Mouse (Mus musculus) kidney, adult 2 months (tissue): ENCODE measurements around the gene Efr3b. TPM values are rescaled to one million over a fixed set of nuclear protein-coding genes. Genes with fewer than 3 reads are reported as not detected.

Experiments used
- DNase-seq: peaks from one replicate; pipeline ENCODE4 v3.0.0; 2021
- H3K27ac ChIP-seq: fragments of 200-500 bp; 2 replicates; pipeline ENCODE4 v1.5.1; 2012; ENCODE audit warnings: low read depth, low read length, control low read depth, inconsistent platforms; ENCODE audit not compliant: insufficient read depth
- H3K27me3 ChIP-seq: fragments of 200-500 bp; replicated peaks from 2 replicates; pipeline ENCODE4 v1.6.1; 2012; ENCODE audit warnings: mild to moderate bottlenecking, moderate library complexity, low read length, inconsistent platforms; ENCODE audit not compliant: control insufficient read depth, insufficient read depth
- H3K36me3 ChIP-seq: fragments of 200-500 bp; 2 replicates; pipeline ENCODE4 v1.6.1; 2012; ENCODE audit warnings: mild to moderate bottlenecking, moderate library complexity, low read length, inconsistent platforms; ENCODE audit not compliant: control insufficient read depth, insufficient read depth
- H3K4me1 ChIP-seq: fragments of 200-500 bp; 2 replicates; pipeline ENCODE4 v1.6.1; 2011; ENCODE audit warnings: low read length; ENCODE audit not compliant: control insufficient read depth, insufficient read depth
- H3K4me3 ChIP-seq: fragments of 200-500 bp; 2 replicates; pipeline ENCODE4 v1.5.1; 2011; ENCODE audit warnings: mild to moderate bottlenecking, low read depth, low read length, control low read depth; ENCODE audit not compliant: insufficient read depth
- CTCF ChIP-seq: fragments of 200-500 bp; conservative IDR thresholded peaks from 2 replicates; pipeline ENCODE4 v1.5.1; 2011; ENCODE audit warnings: low read depth, mild to moderate bottlenecking, control low read depth, low read length, moderate library complexity, mixed read lengths; ENCODE audit not compliant: insufficient read depth, insufficient read length
- POLR2A ChIP-seq: fragments of 200-500 bp; IDR thresholded peaks from one replicate; pipeline ENCODE4 v1.6.1; 2011; ENCODE audit warnings: low read depth, low read length, control low read depth
- WGBS: fragments of 180-500 bp; shearing (Covaris S2); methylation state at CpG from one replicate; pipeline ENCODE4 v1.1.7; 2018; 5-methylcytosine and 5-hydroxymethylcytosine counted together
- polyA plus RNA-seq: library from polyadenylated mRNA; depleted of rRNA; stranded (reverse); fragments of >200 nt; gene quantifications from 2 replicates; pipeline ENCODE4 v1.2.3, GENCODE M21; 2012

Gene Efr3b
- polyA plus RNA-seq, 1 experiment: 2.1 TPM

DNA sequence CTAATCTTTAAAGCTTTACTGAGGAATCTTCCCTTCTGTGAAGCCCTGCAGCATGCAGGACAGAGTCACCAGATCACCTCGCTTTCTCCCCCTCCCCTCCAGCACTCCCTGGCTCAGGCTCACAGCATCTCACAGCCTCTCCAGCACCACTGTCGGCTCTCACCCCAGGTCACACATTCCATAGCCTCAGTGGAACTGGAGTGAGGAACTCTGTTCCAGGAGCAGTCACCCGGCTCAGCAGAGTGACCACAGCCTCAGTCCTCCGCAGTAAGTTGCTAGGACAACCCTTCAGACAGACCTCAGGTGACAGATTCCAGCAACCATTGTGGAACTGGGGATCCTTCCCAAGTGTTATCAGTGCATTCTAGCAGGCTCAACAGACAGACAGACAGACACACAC, 16.1 kb upstream of the Efr3b start:
- H3K27me3 ChIP-seq: no peaks in the 10 kb centered on the region
- no peaks in the 10 kb centered on the region for H3K4me1 ChIP-seq
- H3K27ac ChIP-seq: no peak overlapping the region
- 40% methylated on average over 4 of the region's 4 CpGs for WGBS
- no peak overlapping the region for H3K4me3 ChIP-seq
- no peaks in the 10 kb centered on the region for H3K36me3 ChIP-seq
- DNase-seq: no peak
- TF ChIP-seq CTCF: no peak
- no peak for TF ChIP-seq POLR2A

- Histone ChIP-seq H3K27ac (no peak overlapping the region), H3K4me1 (no peaks in the 10 kb centered on the region), H3K4me3 (no peak overlapping the region), H3K36me3 (no peaks in the 10 kb centered on the region), H3K27me3 (no peaks in the 10 kb centered on the region)
- DNase-seq: no peak
- 83% methylated on average over 3 of the region's 3 CpGs for WGBS
- no peak for TF ChIP-seq POLR2A
- TF ChIP-seq CTCF: no peak
Measured at GRCm38 (mm10) chr12:4053643-4054042, 14.9 kb upstream of the Efr3b start.

GRCm38 (mm10) chr12:4050861-4051425, 12.2 kb upstream of the Efr3b start:
- H3K4me3 ChIP-seq: no peak overlapping the region
- H3K27ac ChIP-seq: no peak overlapping the region
- H3K36me3 ChIP-seq: no peaks in the 10 kb centered on the region
- WGBS: 79% methylated on average over 9 of the region's 9 CpGs
- H3K27me3 ChIP-seq: no peaks in the 10 kb centered on the region
- TF ChIP-seq POLR2A (no peak), CTCF (no peak)
- no peak for DNase-seq
- no peaks in the 10 kb centered on the region for H3K4me1 ChIP-seq

DNA sequence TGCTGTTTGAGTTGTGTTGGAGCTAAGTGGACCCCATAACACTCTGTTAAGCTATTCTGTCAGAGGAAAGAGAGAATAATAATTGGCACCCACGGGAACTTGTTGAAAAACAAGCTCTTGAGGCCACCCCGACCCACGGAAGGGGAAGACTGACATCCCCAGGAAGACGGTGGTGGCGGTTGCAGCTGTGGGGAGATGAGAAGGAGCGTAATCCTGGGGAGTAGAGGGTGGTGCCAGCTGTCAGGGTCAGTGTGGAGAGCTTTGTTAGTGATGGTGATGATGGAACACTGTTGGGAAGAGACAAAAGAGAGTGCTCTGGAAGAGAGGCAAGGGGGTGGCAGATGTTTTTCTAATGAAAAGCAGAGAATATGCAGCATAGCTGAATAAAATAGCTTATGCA, 9.3 kb upstream of the Efr3b start:
- no peak overlapping the region for H3K27ac ChIP-seq
- 57% methylated on average over 6 of the region's 6 CpGs for WGBS
- H3K36me3 ChIP-seq: no peaks in the 10 kb centered on the region
- no peak overlapping the region for H3K4me3 ChIP-seq
- H3K4me1 ChIP-seq: no peaks in the 10 kb centered on the region
- H3K27me3 ChIP-seq: no peaks in the 10 kb centered on the region
- DNase-seq: no peak
- no peak for TF ChIP-seq CTCF
- no peak for TF ChIP-seq POLR2A

GRCm38 (mm10) chr12:4045992-4046391, 7.3 kb upstream of the Efr3b start:
- Histone ChIP-seq H3K27me3 (no peaks in the 10 kb centered on the region), H3K4me3 (no peak overlapping the region), H3K4me1 (no peaks in the 10 kb centered on the region), H3K36me3 (no peaks in the 10 kb centered on the region), H3K27ac (no peak overlapping the region)
- TF ChIP-seq POLR2A: no peak
- no peak for TF ChIP-seq CTCF
- WGBS: 84% methylated on average over 1 of the region's 1 CpGs
- no peak for DNase-seq

DNA sequence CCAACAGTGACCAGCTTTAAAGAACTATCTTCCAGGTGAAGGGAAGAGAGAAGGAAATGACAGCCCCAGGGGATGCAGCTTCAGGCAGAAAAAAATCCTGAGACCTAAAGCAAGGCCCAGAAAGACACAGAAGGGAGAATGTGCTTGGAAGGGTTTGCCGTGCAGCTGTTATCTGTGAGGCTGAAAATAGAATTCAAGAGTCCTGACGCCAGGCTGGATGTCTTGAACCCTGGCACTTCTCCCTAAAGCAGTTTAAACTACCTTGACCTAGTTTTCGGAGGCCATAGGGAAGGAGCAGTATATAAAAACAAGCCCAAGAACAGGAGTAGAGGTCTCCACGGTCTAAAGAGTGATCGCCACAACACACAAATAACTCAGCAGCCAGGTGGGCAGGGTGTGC, 3.7 kb upstream of the Efr3b start:
- no peak for DNase-seq
- TF ChIP-seq POLR2A: no peak
- no peak for TF ChIP-seq CTCF
- no peaks in the 10 kb centered on the region for H3K36me3 ChIP-seq
- H3K27me3 ChIP-seq: no peaks in the 10 kb centered on the region
- H3K4me3 ChIP-seq: no peak overlapping the region
- H3K4me1 ChIP-seq: no peaks in the 10 kb centered on the region
- no peak overlapping the region for H3K27ac ChIP-seq
- 78% methylated on average over 5 of the region's 5 CpGs for WGBS

GRCm38 (mm10) chr12:4039046-4039445, 331 bp upstream of the Efr3b start:
- H3K36me3 ChIP-seq: no peaks in the 10 kb centered on the region
- no peak for TF ChIP-seq CTCF
- H3K27ac ChIP-seq: no peak overlapping the region
- H3K27me3 ChIP-seq: no peaks in the 10 kb centered on the region; the same call in 1 of the 2 replicates
- no peaks in the 10 kb centered on the region for H3K4me1 ChIP-seq
- no peak for DNase-seq
- H3K4me3 ChIP-seq: peak overlapping the region; percentile 35; the same call in 1 of the 2 replicates
- 3% methylated on average over 13 of the region's 13 CpGs for WGBS
